Mouse (Mus musculus): ENCODE results near the gene Steap2. TPM values are rescaled to one million over a fixed set of nuclear protein-coding genes. Genes with fewer than 3 reads are reported as not detected.

Gene Steap2
- polyA plus RNA-seq, 1 experiment from 2014 or later: 25.8 TPM

- ATAC-seq (ENCODE audit: low FRiP score, low TSS enrichment): no peak
These were observed 18.3 kb downstream of the Steap2 start for GRCm38 (mm10) chr5:5676082-5676481.

GRCm38 (mm10) chr5:5668920-5669319, 25.5 kb downstream of the Steap2 start:
- no peaks in the 10 kb centered on the region for H3K27me3 ChIP-seq (ENCODE audit: insufficient read depth, low read length)
- H3K4me1 ChIP-seq (ENCODE audit: insufficient read depth, low read length): peaks cover 4% of the 10 kb centered on the region; the same call in 1 of the 2 replicates
- H3K9me3 ChIP-seq (ENCODE audit: low read length): no peaks in the 10 kb centered on the region
- H3K4me2 ChIP-seq (replicated peaks; ENCODE audit: low read depth, low read length): no peak overlapping the region
- no peak overlapping the region for H3K27ac ChIP-seq (ENCODE audit: low read length)
- 0 out of 2 replicates have a peak, but pooled peaks cover 5% of the 10 kb centered on the region for H3K36me3 ChIP-seq (ENCODE audit: insufficient read depth, low read length)
- no peak overlapping the region for H3K9ac ChIP-seq (replicated peaks; ENCODE audit: low read length)
- WGBS: 76% methylated on average over 7 of the region's 7 CpGs
- ATAC-seq (ENCODE audit: low FRiP score, low TSS enrichment): no peak
- no peak overlapping the region for H3K4me3 ChIP-seq (ENCODE audit: low read length)

More at GRCm38 (mm10) chr5:5676082-5676481, 18.3 kb downstream of the Steap2 start:
- WGBS: 73% methylated on average over 3 of the region's 3 CpGs
- no peak overlapping the region for H3K9ac ChIP-seq (replicated peaks; ENCODE audit: low read length)
- H3K27ac ChIP-seq (ENCODE audit: low read length): no peak overlapping the region
- H3K27me3 ChIP-seq (ENCODE audit: insufficient read depth, low read length): no peaks in the 10 kb centered on the region
- no peaks in the 10 kb centered on the region for H3K9me3 ChIP-seq (ENCODE audit: low read length)
- no peak overlapping the region for H3K4me3 ChIP-seq (ENCODE audit: low read length)
- 0 out of 2 replicates have a peak, but pooled peaks cover 5% of the 10 kb centered on the region for H3K36me3 ChIP-seq (ENCODE audit: insufficient read depth, low read length)
- H3K4me2 ChIP-seq (replicated peaks; ENCODE audit: low read depth, low read length): no peak overlapping the region
- H3K4me1 ChIP-seq (ENCODE audit: insufficient read depth, low read length): no peaks in the 10 kb centered on the region

- H3K4me1 ChIP-seq (ENCODE audit: insufficient read depth, low read length): peaks cover 4% of the 10 kb centered on the region; the same call in 1 of the 2 replicates
- no peaks in the 10 kb centered on the region for H3K36me3 ChIP-seq (ENCODE audit: insufficient read depth, low read length)
- peak overlapping the region; percentile 94 for H3K4me2 ChIP-seq (replicated peaks; ENCODE audit: low read depth, low read length)
- ATAC-seq (ENCODE audit: low FRiP score, low TSS enrichment): peak; percentile 6; the same call in 1 of the 2 replicates
- H3K9me3 ChIP-seq (ENCODE audit: low read length): no peaks in the 10 kb centered on the region
- no peak overlapping the region for H3K27ac ChIP-seq (ENCODE audit: low read length)
- WGBS: 55% methylated on average over 6 of the region's 6 CpGs
- H3K9ac ChIP-seq (replicated peaks; ENCODE audit: low read length): peak overlapping the region; percentile 68
- peak overlapping the region; percentile 70 for H3K4me3 ChIP-seq (ENCODE audit: low read length)
- no peaks in the 10 kb centered on the region for H3K27me3 ChIP-seq (ENCODE audit: insufficient read depth, low read length)
These were observed 29.9 kb downstream of the Steap2 start for GRCm38 (mm10) chr5:5664371-5664926.

- peak; percentile 98 for ATAC-seq (ENCODE audit: low FRiP score, low TSS enrichment)
- H3K4me3 ChIP-seq (ENCODE audit: low read length): peak within 1 kb of the TSS; percentile 70
- no peaks in the 10 kb centered on the region for H3K27me3 ChIP-seq (ENCODE audit: insufficient read depth, low read length)
- peaks cover 4% of the 10 kb centered on the region; the same call in 1 of the 2 replicates for H3K4me1 ChIP-seq (ENCODE audit: insufficient read depth, low read length)
- H3K9ac ChIP-seq (replicated peaks; ENCODE audit: low read length): peak within 1 kb of the TSS; percentile 68
- H3K9me3 ChIP-seq (ENCODE audit: low read length): no peaks in the 10 kb centered on the region
- no peak within 1 kb of the TSS for H3K27ac ChIP-seq (ENCODE audit: low read length)
- H3K4me2 ChIP-seq (replicated peaks; ENCODE audit: low read depth, low read length): peak within 1 kb of the TSS; percentile 94
- H3K36me3 ChIP-seq (ENCODE audit: insufficient read depth, low read length): no peaks in the 10 kb centered on the region
- 0% methylated on average over 46 of the region's 48 CpGs for WGBS
These were observed 30.6 kb downstream of the Steap2 start, which contains the start of gene Cfap69 for GRCm38 (mm10) chr5:5663655-5664370. Cfap69 (minus strand) TSS chr5:5664239.

- H3K9ac ChIP-seq (replicated peaks; ENCODE audit: low read length): no peak overlapping the region
- ATAC-seq (ENCODE audit: low FRiP score, low TSS enrichment): peak; percentile 21; the same call in 1 of the 2 replicates
- H3K27ac ChIP-seq (ENCODE audit: low read length): no peak overlapping the region
- no peaks in the 10 kb centered on the region for H3K36me3 ChIP-seq (ENCODE audit: insufficient read depth, low read length)
- peaks cover 4% of the 10 kb centered on the region; the same call in 1 of the 2 replicates for H3K4me1 ChIP-seq (ENCODE audit: insufficient read depth, low read length)
- WGBS: 38% methylated on average over 6 of the region's 6 CpGs
- H3K4me2 ChIP-seq (replicated peaks; ENCODE audit: low read depth, low read length): peak overlapping the region; percentile 94
- H3K27me3 ChIP-seq (ENCODE audit: insufficient read depth, low read length): no peaks in the 10 kb centered on the region
- no peaks in the 10 kb centered on the region for H3K9me3 ChIP-seq (ENCODE audit: low read length)
- H3K4me3 ChIP-seq (ENCODE audit: low read length): peak overlapping the region; percentile 70; the same call in 1 of the 2 replicates
These were observed 31.3 kb downstream of the Steap2 start for GRCm38 (mm10) chr5:5663057-5663456.

GRCm38 (mm10) chr5:5658680-5659079, 35.7 kb downstream of the Steap2 start:
- 49% methylated on average over 2 of the region's 2 CpGs for WGBS
- no peaks in the 10 kb centered on the region for H3K27me3 ChIP-seq (ENCODE audit: insufficient read depth, low read length)

GRCm38 (mm10) chr5:5657932-5658331, 36.4 kb downstream of the Steap2 start:
- Histone ChIP-seq H3K4me2 (replicated peaks; ENCODE audit: low read depth, low read length) (no peak overlapping the region), H3K27me3 (ENCODE audit: insufficient read depth, low read length) (no peaks in the 10 kb centered on the region), H3K4me3 (ENCODE audit: low read length) (no peak overlapping the region), H3K36me3 (ENCODE audit: insufficient read depth, low read length) (no peaks in the 10 kb centered on the region), H3K9me3 (ENCODE audit: low read length) (no peaks in the 10 kb centered on the region), H3K4me1 (ENCODE audit: insufficient read depth, low read length) (no peaks in the 10 kb centered on the region), H3K9ac (replicated peaks; ENCODE audit: low read length) (no peak overlapping the region), H3K27ac (ENCODE audit: low read length) (no peak overlapping the region)
- WGBS: 79% methylated on average over 2 of the region's 2 CpGs
- no peak for ATAC-seq (ENCODE audit: low FRiP score, low TSS enrichment)

More at GRCm38 (mm10) chr5:5658680-5659079, 35.7 kb downstream of the Steap2 start:
- H3K27ac ChIP-seq (ENCODE audit: low read length): no peak overlapping the region
- H3K4me3 ChIP-seq (ENCODE audit: low read length): no peak overlapping the region
- H3K9ac ChIP-seq (replicated peaks; ENCODE audit: low read length): no peak overlapping the region
- H3K9me3 ChIP-seq (ENCODE audit: low read length): no peaks in the 10 kb centered on the region
- no peaks in the 10 kb centered on the region for H3K4me1 ChIP-seq (ENCODE audit: insufficient read depth, low read length)
- H3K36me3 ChIP-seq (ENCODE audit: insufficient read depth, low read length): no peaks in the 10 kb centered on the region
- H3K4me2 ChIP-seq (replicated peaks; ENCODE audit: low read depth, low read length): no peak overlapping the region
- ATAC-seq (ENCODE audit: low FRiP score, low TSS enrichment): no peak

GRCm38 (mm10) chr5:5648817-5649569, 45.4 kb downstream of the Steap2 start:
- H3K9me3 ChIP-seq (ENCODE audit: low read length): no peaks in the 10 kb centered on the region
- 52% methylated on average over 6 of the region's 6 CpGs for WGBS
- no peak overlapping the region for H3K9ac ChIP-seq (replicated peaks; ENCODE audit: low read length)
- H3K4me1 ChIP-seq (ENCODE audit: insufficient read depth, low read length): no peaks in the 10 kb centered on the region
- no peaks in the 10 kb centered on the region for H3K36me3 ChIP-seq (ENCODE audit: insufficient read depth, low read length)
- H3K27me3 ChIP-seq (ENCODE audit: insufficient read depth, low read length): no peaks in the 10 kb centered on the region
- H3K4me3 ChIP-seq (ENCODE audit: low read length): no peak overlapping the region
- ATAC-seq (ENCODE audit: low FRiP score, low TSS enrichment): no peak
- H3K27ac ChIP-seq (ENCODE audit: low read length): no peak overlapping the region
- no peak overlapping the region for H3K4me2 ChIP-seq (replicated peaks; ENCODE audit: low read depth, low read length)

- no peak for ATAC-seq (ENCODE audit: low FRiP score, low TSS enrichment)
- no peaks in the 10 kb centered on the region for H3K27me3 ChIP-seq (ENCODE audit: insufficient read depth, low read length)
- no peaks in the 10 kb centered on the region for H3K4me1 ChIP-seq (ENCODE audit: insufficient read depth, low read length)
- 15% methylated on average over 1 of the region's 1 CpGs for WGBS
- no peak overlapping the region for H3K9ac ChIP-seq (replicated peaks; ENCODE audit: low read length)
- no peaks in the 10 kb centered on the region for H3K36me3 ChIP-seq (ENCODE audit: insufficient read depth, low read length)
- H3K4me2 ChIP-seq (replicated peaks; ENCODE audit: low read depth, low read length): no peak overlapping the region
- no peak overlapping the region for H3K27ac ChIP-seq (ENCODE audit: low read length)
- no peaks in the 10 kb centered on the region for H3K9me3 ChIP-seq (ENCODE audit: low read length)
- H3K4me3 ChIP-seq (ENCODE audit: low read length): no peak overlapping the region
These were observed 48.2 kb downstream of the Steap2 start for GRCm38 (mm10) chr5:5646173-5646572.
